Mouse (Mus musculus) C2C12 (cell line): ENCODE results near the gene Gm49358.

Experiments used
- CTCF ChIP-seq: IDR thresholded peaks from one replicate; pipeline ENCODE4 v1.5.1; 2011; ENCODE audit not compliant: control insufficient read depth, insufficient read depth, insufficient read length
- MAX ChIP-seq: IDR thresholded peaks from one replicate; pipeline ENCODE4 v1.6.1; 2011; ENCODE audit warnings: mild to moderate bottlenecking, control low read depth

- TF ChIP-seq CTCF (no peak), MAX (no peak)
Observed at GRCm38 (mm10) chr10:86810000-86810399, 46.2 kb downstream of the Gm49358 start.
